Mouse (Mus musculus) forebrain, embryonic 10.5 days (tissue): ENCODE results near the gene Ifnar1. TPM values are rescaled to one million over a fixed set of nuclear protein-coding genes. Genes with fewer than 3 reads are reported as not detected.
"Not testable (repeated sequence)": the region's sequence is repeated elsewhere in the genome, so short reads cannot be mapped to it uniquely, and the experiment has no call there.

Source experiments
- DNase-seq: peaks from one replicate; pipeline ENCODE4 v3.0.0-alpha.2; 2017; ENCODE audit warnings: low spot score; ENCODE audit errors: extremely low spot score
- H3K27ac ChIP-seq: fragments of 300-500 bp; sonication (generic); 2 replicates; pipeline ENCODE4 v1.5.1; 2016; ENCODE audit warnings: mild to moderate bottlenecking
- H3K27me3 ChIP-seq: fragments of 300-500 bp; sonication (generic); 2 replicates; pipeline ENCODE4 v1.6.1; 2016; ENCODE audit warnings: mild to moderate bottlenecking; ENCODE audit not compliant: poor library complexity, severe bottlenecking
- H3K36me3 ChIP-seq: fragments of 300-500 bp; sonication (generic); replicated peaks from 2 replicates; pipeline ENCODE4 v1.6.1; 2016; ENCODE audit warnings: mild to moderate bottlenecking, moderate library complexity
- H3K4me1 ChIP-seq: fragments of 300-500 bp; sonication (generic); 2 replicates; pipeline ENCODE4 v1.6.1; 2016
- H3K4me3 ChIP-seq: fragments of 300-500 bp; sonication (generic); 2 replicates; pipeline ENCODE4 v1.5.1; 2016; ENCODE audit warnings: mild to moderate bottlenecking, moderate library complexity
- H3K9me3 ChIP-seq: fragments of 300-500 bp; sonication (generic); 2 replicates; pipeline ENCODE4 v1.6.1; 2016; ENCODE audit warnings: mild to moderate bottlenecking, moderate library complexity
- WGBS: fragments of 180-500 bp; shearing (Covaris S2); methylation state at CpG from one replicate; pipeline ENCODE4 v1.1.7; 2016; 5-methylcytosine and 5-hydroxymethylcytosine counted together
- polyA plus RNA-seq: library from polyadenylated mRNA; unstranded; fragments of >200 nt; fragmentation: Nextera tagmentation; extraction: Ambion mirVana; gene quantifications from 2 replicates; pipeline ENCODE4 v1.2.1, GENCODE M21; 2016

Gene Ifnar1
- polyA plus RNA-seq: 48.3 and 52.7 TPM in 2 replicates

- Histone ChIP-seq H3K27me3 (no peaks in the 10 kb centered on the region), H3K36me3 (peaks cover 32% of the 10 kb centered on the region), H3K9me3 (peaks cover 3% of the 10 kb centered on the region; the same call in 1 of the 2 replicates), H3K27ac (peak within 1 kb of the TSS; percentile 91), H3K4me3 (peak within 1 kb of the TSS; percentile 73), H3K4me1 (peaks cover 16% of the 10 kb centered on the region)
- peak; percentile 99 for DNase-seq
- under 1% methylated on average over 62 of the region's 68 CpGs for WGBS
Observed at GRCm38 (mm10) chr16:91484808-91485700, at the start of gene Ifnar1. Ifnar1 (plus strand) TSS chr16:91485238.

GRCm38 (mm10) chr16:91438081-91438480 lies 47.0 kb upstream of the Ifnar1 start:
- Histone ChIP-seq H3K4me1 (peaks cover 16% of the 10 kb centered on the region), H3K4me3 (no peak overlapping the region), H3K27me3 (no peaks in the 10 kb centered on the region), H3K9me3 (no peaks in the 10 kb centered on the region), H3K36me3 (no peaks in the 10 kb centered on the region), H3K27ac (no peak overlapping the region)
- DNase-seq: no peak
- WGBS: 78% methylated on average over 3 of the region's 3 CpGs

- not testable (repeated sequence) for H3K36me3 ChIP-seq, H3K4me3 ChIP-seq, H3K9me3 ChIP-seq, DNase-seq, H3K27me3 ChIP-seq, H3K27ac ChIP-seq
- H3K4me1 ChIP-seq: peaks cover 16% of the 10 kb centered on the region
- 84% methylated on average over 1 of the region's 1 CpGs for WGBS
Observed at GRCm38 (mm10) chr16:91438599-91438998, 46.4 kb upstream of the Ifnar1 start.

GRCm38 (mm10) chr16:91441366-91441765 lies 43.7 kb upstream of the Ifnar1 start:
- 78% methylated on average over 7 of the region's 7 CpGs for WGBS
- no peaks in the 10 kb centered on the region for H3K36me3 ChIP-seq
- H3K9me3 ChIP-seq: no peaks in the 10 kb centered on the region
- peaks cover 16% of the 10 kb centered on the region for H3K4me1 ChIP-seq
- no peak for DNase-seq
- peak overlapping the region; percentile 20; the same call in 1 of the 2 replicates for H3K27ac ChIP-seq
- no peaks in the 10 kb centered on the region for H3K27me3 ChIP-seq
- H3K4me3 ChIP-seq: no peak overlapping the region

GRCm38 (mm10) chr16:91441811-91442240 lies 43.2 kb upstream of the Ifnar1 start:
- H3K4me3 ChIP-seq: no peak overlapping the region
- H3K36me3 ChIP-seq: no peaks in the 10 kb centered on the region
- no peaks in the 10 kb centered on the region for H3K9me3 ChIP-seq
- H3K27me3 ChIP-seq: no peaks in the 10 kb centered on the region
- WGBS: 82% methylated on average over 7 of the region's 7 CpGs
- H3K27ac ChIP-seq: no peak overlapping the region
- H3K4me1 ChIP-seq: peaks cover 17% of the 10 kb centered on the region
- DNase-seq: no peak

- Histone ChIP-seq H3K9me3 (no peaks in the 10 kb centered on the region), H3K4me3 (no peak overlapping the region), H3K36me3 (no peaks in the 10 kb centered on the region), H3K27ac (peak overlapping the region; percentile 68), H3K27me3 (no peaks in the 10 kb centered on the region), H3K4me1 (peaks cover 21% of the 10 kb centered on the region)
- 72% methylated on average over 4 of the region's 4 CpGs for WGBS
- no peak for DNase-seq
Observed at GRCm38 (mm10) chr16:91442446-91442845, 42.6 kb upstream of the Ifnar1 start.

GRCm38 (mm10) chr16:91443211-91443611 lies 41.8 kb upstream of the Ifnar1 start:
- Histone ChIP-seq H3K9me3 (no peaks in the 10 kb centered on the region), H3K36me3 (no peaks in the 10 kb centered on the region), H3K4me3 (no peak overlapping the region), H3K4me1 (peaks cover 21% of the 10 kb centered on the region), H3K27ac (0 out of 2 replicates have a peak overlapping the region, but pooled peaks have one; percentile 68), H3K27me3 (no peaks in the 10 kb centered on the region)
- DNase-seq: no peak
- WGBS: 81% methylated on average over 8 of the region's 8 CpGs

GRCm38 (mm10) chr16:91444847-91445246 lies 40.2 kb upstream of the Ifnar1 start:
- Histone ChIP-seq H3K27me3 (no peaks in the 10 kb centered on the region), H3K4me3 (no peak overlapping the region), H3K4me1 (peaks cover 21% of the 10 kb centered on the region), H3K9me3 (no peaks in the 10 kb centered on the region), H3K27ac (no peak overlapping the region), H3K36me3 (no peaks in the 10 kb centered on the region)
- DNase-seq: no peak
- 88% methylated on average over 4 of the region's 4 CpGs for WGBS

- Histone ChIP-seq H3K27ac (no peak overlapping the region), H3K36me3 (no peaks in the 10 kb centered on the region), H3K4me1 (peaks cover 21% of the 10 kb centered on the region), H3K4me3 (no peak overlapping the region), H3K27me3 (no peaks in the 10 kb centered on the region), H3K9me3 (no peaks in the 10 kb centered on the region)
- 85% methylated on average over 5 of the region's 5 CpGs for WGBS
- no peak for DNase-seq
Observed at GRCm38 (mm10) chr16:91445566-91445965, 39.5 kb upstream of the Ifnar1 start.

- H3K9me3 ChIP-seq: no peaks in the 10 kb centered on the region
- H3K27ac ChIP-seq: 0 out of 2 replicates have a peak overlapping the region, but pooled peaks have one; percentile 0
- H3K36me3 ChIP-seq: no peaks in the 10 kb centered on the region
- H3K27me3 ChIP-seq: no peaks in the 10 kb centered on the region
- 80% methylated on average over 8 of the region's 8 CpGs for WGBS
- H3K4me1 ChIP-seq: peaks cover 11% of the 10 kb centered on the region; the same call in 1 of the 2 replicates
- no peak overlapping the region for H3K4me3 ChIP-seq
- DNase-seq: no peak
Observed at GRCm38 (mm10) chr16:91446778-91447511, 38.1 kb upstream of the Ifnar1 start.

GRCm38 (mm10) chr16:91447512-91447900 lies 37.5 kb upstream of the Ifnar1 start:
- H3K4me3 ChIP-seq: no peak overlapping the region
- 92% methylated on average over 6 of the region's 6 CpGs for WGBS
- H3K27me3 ChIP-seq: no peaks in the 10 kb centered on the region
- DNase-seq: no peak
- peaks cover 10% of the 10 kb centered on the region; the same call in 1 of the 2 replicates for H3K4me1 ChIP-seq
- H3K36me3 ChIP-seq: no peaks in the 10 kb centered on the region
- no peaks in the 10 kb centered on the region for H3K9me3 ChIP-seq
- H3K27ac ChIP-seq: no peak overlapping the region

- no peak for DNase-seq
- no peaks in the 10 kb centered on the region for H3K9me3 ChIP-seq
- no peaks in the 10 kb centered on the region for H3K27me3 ChIP-seq
- WGBS: 91% methylated on average over 5 of the region's 5 CpGs
- H3K4me1 ChIP-seq: peaks cover 5% of the 10 kb centered on the region; the same call in 1 of the 2 replicates
- no peak overlapping the region for H3K4me3 ChIP-seq
- no peaks in the 10 kb centered on the region for H3K36me3 ChIP-seq
- no peak overlapping the region for H3K27ac ChIP-seq
Observed at GRCm38 (mm10) chr16:91448088-91448487, 37.0 kb upstream of the Ifnar1 start.
